Mouse (Mus musculus): ENCODE data around the gene Fgfbp1. TPM values are rescaled to one million over a fixed set of nuclear protein-coding genes. Genes with fewer than 3 reads are reported as not detected.

Gene Fgfbp1
- total and polyA plus RNA-seq, 3 experiments, result not detected

GRCm38 (mm10) chr5:43989017-43989416 lies 7.4 kb upstream of the Fgfbp1 start:
- H3K36me3 ChIP-seq (replicated peaks in 1 of 2; ENCODE audit: control insufficient read depth in 1 of 2, insufficient read depth in 1 of 2, low read length in 1 of 2), result no peaks in the 10 kb centered on the region
- peaks cover 3 to 26% of the 10 kb centered on the region in 2 experiments; a peak in 3 of 4 replicates for H3K4me1 ChIP-seq (ENCODE audit: control insufficient read depth in 1 of 2, insufficient read depth in 2 of 2)
- H3K27ac ChIP-seq (ENCODE audit: insufficient read depth, low read depth), result no peak overlapping the region
- no peaks in the 10 kb centered on the region for H3K79me2 ChIP-seq (replicated peaks; ENCODE audit: control insufficient read depth, extremely low read depth, insufficient read depth, poor library complexity, severe bottlenecking)
- peak; percentile 53 for DNase-seq (ENCODE audit: extremely low read depth)
- in situ Hi-C loops (cut with MboI; ENCODE audit: low pct_ligation_motif_present, low pct_unique_long_range_greater_than_20kb, low sequenced_read_pairs) (loop anchor here (10.0 kb wide), 1 partner anchor 64 kb away; no protein-coding TSS in a partner anchor), dilution Hi-C loops (cut with MboI; ENCODE audit: extremely low pct_ligation_motif_present, extremely low pct_unique_long_range_greater_than_20kb, low sequenced_read_pairs) (no loop called here)
- no peak overlapping the region for H3K4me2 ChIP-seq (ENCODE audit: insufficient read depth, low read depth, poor library complexity, severe bottlenecking)
- no peak for TF ChIP-seq PAX5 (IDR thresholded peaks at IDR 0.05; ENCODE audit: low read length)
- TF ChIP-seq CTCF (conservative IDR thresholded peaks at IDR 0.05 in 1 of 2, IDR thresholded peaks at IDR 0.05 in 1 of 2; ENCODE audit: low read depth in 2 of 2, low read length in 2 of 2), result peak in 1 of 2 experiments; percentile 83; a peak in 2 of 4 replicates
- peak; percentile 95 for TF ChIP-seq SMC3 (IDR thresholded peaks at IDR 0.05; ENCODE audit: low read depth, low read length)
- no peak for TF ChIP-seq ELF1 (IDR thresholded peaks at IDR 0.05; ENCODE audit: low read depth, low read length)
- peak; percentile 82 for TF ChIP-seq RAD21 (IDR thresholded peaks at IDR 0.05; ENCODE audit: low read depth, low read length)
- peak; percentile 71 for TF ChIP-seq ZC3H11A (IDR thresholded peaks at IDR 0.05; ENCODE audit: low read depth, low read length)
- H3K9me3 ChIP-seq (replicated peaks; ENCODE audit: low read length), result no peaks in the 10 kb centered on the region
- no peak overlapping the region for H3K9ac ChIP-seq (ENCODE audit: insufficient read depth, low read depth)
- no peaks in the 10 kb centered on the region for H3K27me3 ChIP-seq (replicated peaks)
- H3K4me3 ChIP-seq (replicated peaks in 1 of 3; ENCODE audit: low read depth in 2 of 3, low read length in 2 of 3, poor library complexity in 1 of 3), result no peak overlapping the region

- no peak overlapping the region for H3K4me3 ChIP-seq (replicated peaks in 1 of 3; ENCODE audit: low read depth in 2 of 3, low read length in 2 of 3, poor library complexity in 1 of 3)
- no peaks in the 10 kb centered on the region for H3K9me3 ChIP-seq (replicated peaks; ENCODE audit: low read length)
- H3K4me2 ChIP-seq (ENCODE audit: insufficient read depth, low read depth, poor library complexity, severe bottlenecking), result no peak overlapping the region
- H3K27me3 ChIP-seq (replicated peaks), result no peaks in the 10 kb centered on the region
- dilution Hi-C loops (cut with MboI; ENCODE audit: extremely low pct_ligation_motif_present, extremely low pct_unique_long_range_greater_than_20kb, low sequenced_read_pairs) (no loop called here), in situ Hi-C loops (cut with MboI; ENCODE audit: low pct_ligation_motif_present, low pct_unique_long_range_greater_than_20kb, low sequenced_read_pairs) (loop anchor here (10.0 kb wide), 1 partner anchor 61 kb away; no protein-coding TSS in a partner anchor)
- no peaks in the 10 kb centered on the region for H3K36me3 ChIP-seq (replicated peaks in 1 of 2; ENCODE audit: control insufficient read depth in 1 of 2, insufficient read depth in 1 of 2, low read length in 1 of 2)
- no peak for DNase-seq (ENCODE audit: extremely low read depth)
- no peak overlapping the region for H3K9ac ChIP-seq (ENCODE audit: insufficient read depth, low read depth)
- no peak overlapping the region for H3K27ac ChIP-seq (ENCODE audit: insufficient read depth, low read depth)
- TF ChIP-seq JUN (IDR thresholded peaks at IDR 0.05; ENCODE audit: insufficient read depth, low read depth, low read length), result no peak
- TF ChIP-seq CHD1 (IDR thresholded peaks at IDR 0.05; ENCODE audit: low read depth, low read length), result no peak
- TF ChIP-seq CTCF (conservative IDR thresholded peaks at IDR 0.05 in 1 of 2, IDR thresholded peaks at IDR 0.05 in 1 of 2; ENCODE audit: low read depth in 2 of 2, low read length in 2 of 2), result no peak
- no peak for TF ChIP-seq SIN3A (IDR thresholded peaks at IDR 0.05; ENCODE audit: low read length)
- TF ChIP-seq ETS1 (conservative IDR thresholded peaks at IDR 0.05; ENCODE audit: low read depth, low read length), result no peak
- no peak for TF ChIP-seq TBP (conservative IDR thresholded peaks at IDR 0.05; ENCODE audit: low read depth, low read length)
- H3K79me2 ChIP-seq (replicated peaks; ENCODE audit: control insufficient read depth, extremely low read depth, insufficient read depth, poor library complexity, severe bottlenecking), result no peaks in the 10 kb centered on the region
- H3K4me1 ChIP-seq (ENCODE audit: control insufficient read depth in 1 of 2, insufficient read depth in 2 of 2), result peaks cover 3 to 28% of the 10 kb centered on the region in 2 experiments; a peak in 3 of 4 replicates
Observed at GRCm38 (mm10) chr5:43986212-43986611, 4.6 kb upstream of the Fgfbp1 start.

DNA sequence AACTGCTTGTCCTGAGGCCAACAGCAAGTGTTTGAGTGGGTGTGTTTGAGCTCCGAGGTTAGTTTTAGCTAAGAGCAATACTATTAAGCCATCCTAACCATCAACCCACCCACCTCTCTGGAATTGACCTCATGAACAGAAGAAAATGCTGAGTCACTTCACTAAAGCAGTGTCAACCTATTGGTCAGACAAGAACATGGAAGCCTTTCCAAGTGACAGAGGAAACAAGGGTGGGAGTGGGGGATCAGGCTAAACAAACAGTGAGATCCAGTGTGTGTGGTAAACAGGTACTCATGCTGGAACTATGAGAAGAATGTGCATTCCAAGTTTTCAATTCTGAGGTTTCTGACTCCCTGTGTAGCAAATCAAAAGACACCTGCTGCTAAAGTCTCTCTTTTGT lies 1.3 kb upstream of the Fgfbp1 start:
- H3K9ac ChIP-seq (ENCODE audit: insufficient read depth, low read depth), result no peak overlapping the region
- dilution Hi-C loops (cut with MboI; ENCODE audit: extremely low pct_ligation_motif_present, extremely low pct_unique_long_range_greater_than_20kb, low sequenced_read_pairs) (no loop called here), in situ Hi-C loops (cut with MboI; ENCODE audit: low pct_ligation_motif_present, low pct_unique_long_range_greater_than_20kb, low sequenced_read_pairs) (loop anchor here (10.0 kb wide), 1 partner anchor 58 kb away; no protein-coding TSS in a partner anchor)
- H3K4me2 ChIP-seq (ENCODE audit: insufficient read depth, low read depth, poor library complexity, severe bottlenecking), result no peak overlapping the region
- H3K79me2 ChIP-seq (replicated peaks; ENCODE audit: control insufficient read depth, extremely low read depth, insufficient read depth, poor library complexity, severe bottlenecking), result no peaks in the 10 kb centered on the region
- H3K4me1 ChIP-seq (ENCODE audit: control insufficient read depth in 1 of 2, insufficient read depth in 2 of 2), result peaks cover 7 to 30% of the 10 kb centered on the region in 2 experiments
- no peaks in the 10 kb centered on the region for H3K27me3 ChIP-seq (replicated peaks)
- H3K4me3 ChIP-seq (replicated peaks in 1 of 3; ENCODE audit: low read depth in 2 of 3, low read length in 2 of 3, poor library complexity in 1 of 3), result no peak overlapping the region
- DNase-seq (ENCODE audit: extremely low read depth), result no peak
- no peaks in the 10 kb centered on the region for H3K36me3 ChIP-seq (replicated peaks in 1 of 2; ENCODE audit: control insufficient read depth in 1 of 2, insufficient read depth in 1 of 2, low read length in 1 of 2)
- TF ChIP-seq ELF1 (IDR thresholded peaks at IDR 0.05; ENCODE audit: low read depth, low read length) (no peak), USF2 (conservative IDR thresholded peaks at IDR 0.05; ENCODE audit: low read depth, low read length) (no peak), CHD2 (IDR thresholded peaks at IDR 0.05; ENCODE audit: low read length) (no peak), SIN3A (IDR thresholded peaks at IDR 0.05; ENCODE audit: low read length) (no peak), PAX5 (IDR thresholded peaks at IDR 0.05; ENCODE audit: low read length) (no peak), HCFC1 (IDR thresholded peaks at IDR 0.05; ENCODE audit: low read depth, low read length) (no peak), ZKSCAN1 (IDR thresholded peaks at IDR 0.05; ENCODE audit: borderline replicate concordance, low read depth, low read length) (no peak), MAX (IDR thresholded peaks at IDR 0.05; ENCODE audit: low read length) (no peak), MYC (IDR thresholded peaks at IDR 0.05; ENCODE audit: low read depth, low read length) (no peak), ZNF384 (IDR thresholded peaks at IDR 0.05; ENCODE audit: low read depth, low read length) (no peak), JUN (IDR thresholded peaks at IDR 0.05; ENCODE audit: insufficient read depth, low read depth, low read length) (no peak), UBTF (IDR thresholded peaks at IDR 0.05; ENCODE audit: low read depth, low read length) (no peak)
- H3K27ac ChIP-seq (ENCODE audit: insufficient read depth, low read depth), result no peak overlapping the region
- H3K9me3 ChIP-seq (replicated peaks; ENCODE audit: low read length), result no peaks in the 10 kb centered on the region

All from CH12.LX (cell line).